Mouse (Mus musculus) neural tube, embryonic 14.5 days (tissue): ENCODE data around the gene Npepps. TPM values are rescaled to one million over a fixed set of nuclear protein-coding genes. Genes with fewer than 3 reads are reported as not detected.

Experiments used
- ATAC-seq: fragments of 200-750 bp; cut with Nextera tagmentation; 2 replicates; pipeline ENCODE4 v1.8.0; 2017; ENCODE audit warnings: low read depth, mild to moderate bottlenecking, moderate TSS enrichment, moderate library complexity
- H3K27ac ChIP-seq: fragments of 300-500 bp; sonication (generic); 2 replicates; pipeline ENCODE4 v1.5.1; 2014; ENCODE audit warnings: low read depth, mild to moderate bottlenecking, control low read depth, low read length, moderate library complexity, mixed read lengths
- H3K27me3 ChIP-seq: fragments of 300-500 bp; sonication (generic); 2 replicates; pipeline ENCODE4 v1.6.1; 2014; ENCODE audit warnings: low read length; ENCODE audit not compliant: control insufficient read depth, insufficient read depth
- H3K36me3 ChIP-seq: fragments of 300-500 bp; sonication (generic); 2 replicates; pipeline ENCODE4 v1.6.1; 2014; ENCODE audit warnings: low read length, mixed read lengths; ENCODE audit not compliant: control insufficient read depth, insufficient read depth
- H3K4me1 ChIP-seq: fragments of 300-500 bp; sonication (generic); 2 replicates; pipeline ENCODE4 v1.6.1; 2014; ENCODE audit warnings: low read length; ENCODE audit not compliant: control insufficient read depth, insufficient read depth
- H3K4me2 ChIP-seq: fragments of 300-500 bp; sonication (generic); 2 replicates; pipeline ENCODE4 v1.6.1; 2014; ENCODE audit warnings: mild to moderate bottlenecking, low read depth, low read length, control low read depth
- H3K4me3 ChIP-seq: fragments of 300-500 bp; sonication (generic); 2 replicates; pipeline ENCODE4 v1.5.1; 2014; ENCODE audit warnings: low read depth, low read length, control low read depth, mixed read lengths
- H3K9ac ChIP-seq: fragments of 300-500 bp; sonication (generic); replicated peaks from 2 replicates; pipeline ENCODE4 v1.6.1; 2014; ENCODE audit warnings: low read depth, mild to moderate bottlenecking, control low read depth, low read length, mixed read lengths
- H3K9me3 ChIP-seq: fragments of 300-500 bp; sonication (generic); 2 replicates; pipeline ENCODE4 v1.6.1; 2016; ENCODE audit warnings: low read length; ENCODE audit not compliant: control insufficient read depth
- WGBS: fragments of 180-500 bp; shearing (Covaris S2); extraction: QIAGEN DNeasy Blood & Tissue Kit; methylation state at CpG from one replicate; pipeline ENCODE4 v1.1.7; 2014; 5-methylcytosine and 5-hydroxymethylcytosine counted together
- polyA plus RNA-seq: library from polyadenylated mRNA; unstranded; fragments of >200 nt; fragmentation: Nextera tagmentation; extraction: Ambion mirVana; gene quantifications from 2 replicates; pipeline ENCODE4 v1.2.1, GENCODE M21; 2014

Gene Npepps
- polyA plus RNA-seq, 1 experiment from 2014 or later, result 137 TPM

DNA sequence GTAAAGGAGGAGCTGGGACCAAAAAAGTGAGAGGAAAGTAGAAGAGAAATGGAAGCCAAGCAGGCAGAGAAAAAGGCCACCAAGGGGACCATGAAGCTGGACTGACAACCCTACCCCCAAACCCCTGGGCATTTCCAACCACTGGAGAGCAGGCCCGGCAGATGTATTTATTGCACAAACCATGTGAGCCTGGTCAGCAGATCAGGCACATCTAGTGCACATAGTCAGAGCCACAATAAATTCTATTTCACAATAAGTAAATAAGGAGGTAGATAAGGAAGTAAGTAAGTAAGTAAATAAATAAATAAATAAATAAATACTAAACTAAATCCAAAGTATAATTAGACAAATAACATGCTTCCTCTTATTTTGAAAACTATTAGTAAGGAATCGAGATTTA is 51.0 kb downstream of the Npepps start:
- H3K27ac ChIP-seq, result no peak overlapping the region
- peaks cover 46% of the 10 kb centered on the region for H3K36me3 ChIP-seq
- no peak for ATAC-seq
- H3K4me1 ChIP-seq, result no peaks in the 10 kb centered on the region
- H3K9me3 ChIP-seq, result no peaks in the 10 kb centered on the region
- H3K9ac ChIP-seq, result no peak overlapping the region
- WGBS, result 93% methylated on average over 2 of the region's 2 CpGs
- H3K27me3 ChIP-seq, result no peaks in the 10 kb centered on the region
- H3K4me3 ChIP-seq, result no peak overlapping the region
- no peak overlapping the region for H3K4me2 ChIP-seq

DNA sequence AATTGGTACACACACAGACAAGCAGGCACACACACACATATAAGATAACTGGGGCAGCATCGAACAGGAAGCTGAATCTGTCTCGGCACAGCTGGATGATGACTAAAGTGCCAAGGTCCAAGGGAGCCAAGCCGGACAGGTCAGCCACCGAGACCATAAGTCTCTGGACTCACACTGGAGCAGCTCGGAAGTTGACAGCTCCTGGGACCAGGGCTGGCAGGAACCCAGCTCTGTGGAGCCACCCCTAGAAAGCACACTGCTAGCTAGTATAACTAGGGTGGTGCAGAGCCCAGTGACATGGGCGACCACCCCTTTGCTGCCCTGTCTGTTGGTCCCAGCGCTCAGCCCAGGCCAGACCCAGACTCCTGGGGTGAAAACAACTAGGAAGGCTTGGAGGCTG is 51.5 kb downstream of the Npepps start:
- Histone ChIP-seq H3K27me3 (no peaks in the 10 kb centered on the region), H3K36me3 (peaks cover 43% of the 10 kb centered on the region), H3K9me3 (no peaks in the 10 kb centered on the region), H3K4me1 (no peaks in the 10 kb centered on the region), H3K9ac (no peak overlapping the region), H3K27ac (no peak overlapping the region), H3K4me3 (no peak overlapping the region), H3K4me2 (no peak overlapping the region)
- 93% methylated on average over 7 of the region's 7 CpGs for WGBS
- no peak for ATAC-seq

DNA sequence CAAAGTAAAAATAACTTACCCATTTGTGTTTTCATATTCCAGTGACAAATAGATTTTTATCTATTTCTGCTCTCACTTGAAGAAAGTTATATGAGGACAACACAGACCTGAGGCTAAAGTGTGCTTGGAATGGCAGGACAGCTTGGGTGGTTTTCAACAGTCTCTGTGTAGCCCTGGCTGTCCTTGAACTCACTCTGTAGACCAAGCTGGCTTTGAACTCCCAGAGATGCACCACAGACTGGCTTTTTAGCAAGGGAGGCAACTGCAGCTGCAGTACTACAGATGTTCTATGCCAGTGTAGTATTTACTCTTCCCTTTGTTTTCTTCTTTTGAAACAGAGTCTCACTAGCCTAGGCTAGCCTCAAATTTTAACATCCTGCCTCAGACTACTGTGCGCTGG is 54.3 kb downstream of the Npepps start:
- H3K36me3 ChIP-seq, result peaks cover 50% of the 10 kb centered on the region
- WGBS, result 100% methylated on average over 1 of the region's 1 CpGs

DNA sequence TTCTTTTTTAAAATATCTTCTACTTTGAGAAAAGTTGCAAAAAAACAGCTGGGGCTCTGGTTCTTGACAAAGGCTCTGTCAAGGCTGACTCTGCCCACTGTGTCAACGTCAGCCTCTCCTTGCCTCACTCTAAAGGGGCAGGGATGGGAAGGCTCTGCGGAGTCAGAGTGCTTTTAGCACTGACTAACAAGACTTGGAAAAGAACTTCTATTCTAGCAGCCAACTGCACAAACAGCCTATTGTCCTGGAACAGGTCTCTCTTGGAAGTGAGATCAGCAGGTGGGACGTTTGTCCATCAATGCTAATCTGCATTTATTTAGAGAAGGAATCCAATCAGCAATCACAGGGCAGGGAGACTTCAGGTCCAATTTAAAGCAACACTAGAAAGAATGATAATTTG is 57.0 kb downstream of the Npepps start:
- WGBS, result 47% methylated on average over 3 of the region's 3 CpGs
- H3K9me3 ChIP-seq, result no peaks in the 10 kb centered on the region
- no peaks in the 10 kb centered on the region for H3K27me3 ChIP-seq
- ATAC-seq, result no peak
- no peaks in the 10 kb centered on the region for H3K4me1 ChIP-seq
- H3K4me2 ChIP-seq, result no peak overlapping the region
- no peak overlapping the region for H3K27ac ChIP-seq
- no peak overlapping the region for H3K4me3 ChIP-seq
- H3K9ac ChIP-seq, result no peak overlapping the region
- H3K36me3 ChIP-seq, result peaks cover 39% of the 10 kb centered on the region

More for the DNA sequence above, 54.3 kb downstream of the Npepps start:
- H3K27me3 ChIP-seq, result no peaks in the 10 kb centered on the region
- no peak overlapping the region for H3K9ac ChIP-seq
- H3K27ac ChIP-seq, result no peak overlapping the region
- H3K4me1 ChIP-seq, result no peaks in the 10 kb centered on the region
- no peak for ATAC-seq
- H3K4me2 ChIP-seq, result no peak overlapping the region
- H3K4me3 ChIP-seq, result no peak overlapping the region
- H3K9me3 ChIP-seq, result no peaks in the 10 kb centered on the region

DNA sequence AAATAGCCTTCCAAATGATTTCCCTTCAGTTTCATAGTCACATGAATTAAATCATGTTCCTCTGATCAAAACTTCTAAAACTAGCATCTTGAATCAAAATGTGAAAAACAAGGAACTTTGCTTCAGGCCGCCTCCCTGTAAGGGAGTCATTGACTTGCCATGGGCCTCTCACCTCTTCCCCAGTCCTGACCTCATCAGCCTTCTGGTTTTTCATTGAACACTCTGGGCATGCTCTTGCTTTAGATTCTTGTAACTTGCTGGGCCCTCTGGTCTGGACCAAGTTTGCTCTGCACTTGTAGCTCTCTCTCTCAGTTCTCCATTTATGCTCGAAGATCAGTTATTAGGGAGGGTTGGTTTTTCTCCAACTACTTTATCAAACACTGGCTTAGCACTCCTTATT is 58.8 kb downstream of the Npepps start:
- WGBS, result 99% methylated on average over 2 of the region's 2 CpGs
- H3K4me2 ChIP-seq, result no peak overlapping the region
- no peak overlapping the region for H3K27ac ChIP-seq
- no peak overlapping the region for H3K9ac ChIP-seq
- peaks cover 51% of the 10 kb centered on the region for H3K36me3 ChIP-seq
- H3K4me3 ChIP-seq, result no peak overlapping the region
- ATAC-seq, result no peak
- no peaks in the 10 kb centered on the region for H3K4me1 ChIP-seq
- no peaks in the 10 kb centered on the region for H3K27me3 ChIP-seq
- no peaks in the 10 kb centered on the region for H3K9me3 ChIP-seq

DNA sequence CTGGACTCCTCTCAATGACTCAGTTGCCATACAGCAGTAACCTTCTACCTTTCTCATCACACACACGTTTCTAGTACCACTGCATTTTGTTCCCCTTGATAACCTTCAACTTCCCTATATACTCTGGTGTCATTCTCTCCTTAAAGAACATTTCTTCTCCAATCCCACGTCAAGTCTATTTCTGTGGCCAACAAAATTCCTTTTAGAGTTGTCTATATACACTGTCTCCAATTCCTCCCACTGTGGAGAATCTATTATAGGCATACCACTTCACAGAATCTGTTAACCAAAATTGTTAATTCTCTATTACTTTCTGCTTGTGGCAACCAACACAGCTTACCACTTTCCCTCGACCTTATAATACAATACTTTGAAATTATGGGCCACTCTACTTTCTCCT is 60.2 kb downstream of the Npepps start:
- ATAC-seq, result no peak
- WGBS, result 97% methylated on average over 3 of the region's 3 CpGs
- peaks cover 56% of the 10 kb centered on the region for H3K36me3 ChIP-seq
- no peak overlapping the region for H3K4me3 ChIP-seq
- H3K27me3 ChIP-seq, result no peaks in the 10 kb centered on the region
- H3K4me1 ChIP-seq, result no peaks in the 10 kb centered on the region
- H3K9me3 ChIP-seq, result no peaks in the 10 kb centered on the region
- no peak overlapping the region for H3K27ac ChIP-seq
- H3K4me2 ChIP-seq, result no peak overlapping the region
- no peak overlapping the region for H3K9ac ChIP-seq

DNA sequence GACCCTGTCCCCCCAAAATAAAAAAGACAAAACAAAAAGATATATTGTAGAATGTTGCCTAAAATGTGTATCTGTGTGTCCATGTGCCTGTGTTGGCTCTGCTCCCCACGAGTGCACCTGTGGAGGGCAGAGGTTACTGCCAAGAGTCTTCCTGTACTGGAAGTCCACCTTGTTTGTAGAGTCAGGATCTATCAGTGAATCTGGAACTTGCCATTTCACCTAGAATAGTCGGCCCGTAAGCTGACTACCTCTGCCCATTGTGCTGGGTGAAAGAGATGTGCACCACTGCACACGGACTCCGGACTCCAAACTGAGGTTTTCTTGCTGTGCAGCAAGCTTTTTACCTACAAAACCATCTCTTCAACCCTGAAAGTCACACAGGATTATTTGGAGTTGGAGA is 66.0 kb downstream of the Npepps start:
- Histone ChIP-seq H3K4me3 (no peak overlapping the region), H3K9ac (no peak overlapping the region), H3K4me2 (no peak overlapping the region), H3K9me3 (no peaks in the 10 kb centered on the region), H3K4me1 (no peaks in the 10 kb centered on the region), H3K27me3 (no peaks in the 10 kb centered on the region), H3K27ac (no peak overlapping the region), H3K36me3 (peaks cover 78% of the 10 kb centered on the region)
- 98% methylated on average over 5 of the region's 5 CpGs for WGBS
- ATAC-seq, result no peak

DNA sequence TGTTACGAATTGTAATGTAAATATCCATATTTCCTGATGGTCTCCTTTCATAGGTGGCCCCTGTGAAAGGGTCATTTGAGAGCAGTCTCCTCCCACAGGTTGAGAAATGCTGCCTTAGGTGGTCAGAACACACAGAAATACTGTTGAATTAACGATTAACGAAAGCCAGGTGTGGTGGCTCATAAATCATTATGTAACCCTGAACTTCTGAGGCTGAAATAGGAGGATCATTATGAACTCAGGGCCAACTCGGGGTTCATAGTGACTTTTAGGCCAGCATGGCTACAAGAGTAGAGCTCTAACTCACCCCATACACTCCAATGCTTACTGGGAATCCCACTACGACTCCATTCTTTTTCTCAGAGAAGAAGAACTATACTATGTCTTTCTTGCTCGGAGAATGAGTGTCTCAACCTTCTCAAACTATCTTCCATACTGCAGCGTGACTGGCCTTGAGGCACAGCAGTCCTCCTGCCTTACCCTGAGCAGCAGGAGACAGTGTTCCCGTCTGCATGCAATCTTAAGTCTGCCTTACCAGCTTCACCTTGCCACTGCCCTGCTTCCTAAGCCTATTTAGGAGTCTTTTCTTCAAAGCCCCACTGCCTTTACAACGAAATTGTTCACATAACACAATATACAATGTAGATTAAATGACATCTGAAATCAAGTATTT is 69.6 kb downstream of the Npepps start:
- ATAC-seq, result no peak
- Histone ChIP-seq H3K4me2 (no peak overlapping the region), H3K27me3 (no peaks in the 10 kb centered on the region), H3K27ac (no peak overlapping the region), H3K36me3 (peaks cover 66% of the 10 kb centered on the region), H3K9me3 (no peaks in the 10 kb centered on the region), H3K9ac (no peak overlapping the region), H3K4me1 (no peaks in the 10 kb centered on the region), H3K4me3 (no peak overlapping the region)
- WGBS, result 89% methylated on average over 9 of the region's 9 CpGs

DNA sequence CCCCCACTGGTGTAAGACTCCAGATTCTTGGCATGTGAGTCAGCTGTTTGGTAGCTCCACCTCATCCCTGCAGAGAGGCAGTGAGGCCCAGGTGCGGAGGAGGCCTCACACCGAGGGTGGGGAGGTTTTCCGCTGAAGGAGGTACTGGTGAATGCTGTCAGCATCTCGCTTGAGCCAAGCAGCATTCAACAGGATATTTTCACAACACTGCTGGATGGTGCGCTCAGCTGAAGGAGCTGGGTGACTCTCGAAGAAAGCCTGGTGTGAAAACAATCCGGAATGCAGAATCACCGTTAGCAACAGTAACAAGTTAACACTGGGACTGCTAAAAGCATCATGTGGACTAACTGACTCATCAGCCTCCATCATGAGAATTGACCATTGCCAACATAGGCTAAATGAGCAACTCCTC is 73.4 kb downstream of the Npepps start:
- no peak overlapping the region for H3K4me2 ChIP-seq
- peaks cover 33% of the 10 kb centered on the region for H3K36me3 ChIP-seq
- no peaks in the 10 kb centered on the region for H3K27me3 ChIP-seq
- H3K9ac ChIP-seq, result no peak overlapping the region
- no peak for ATAC-seq
- no peak overlapping the region for H3K4me3 ChIP-seq
- 88% methylated on average over 8 of the region's 8 CpGs for WGBS
- H3K9me3 ChIP-seq, result no peaks in the 10 kb centered on the region
- no peak overlapping the region for H3K27ac ChIP-seq
- H3K4me1 ChIP-seq, result no peaks in the 10 kb centered on the region
